Mouse (Mus musculus) E14TG2a.4 (cell line): ENCODE results near the gene Apobec2.

ENCODE experiments used
- CTCF ChIP-seq: conservative IDR thresholded peaks from 2 replicates; pipeline ENCODE4 v1.5.1; 2014; ENCODE audit warnings: low read length
- NANOG ChIP-seq: IDR thresholded peaks from 2 replicates; pipeline ENCODE4 v1.6.1; 2014; ENCODE audit warnings: borderline replicate concordance, low read length, mixed read lengths
- POU5F1 ChIP-seq: IDR thresholded peaks from 2 replicates; pipeline ENCODE4 v1.6.1; 2014; ENCODE audit warnings: low read length, borderline replicate concordance

GRCm38 (mm10) chr17:48416011-48416410 lies 16.7 kb downstream of the Apobec2 start:
- TF ChIP-seq CTCF, result no peak
- TF ChIP-seq NANOG, result no peak
- TF ChIP-seq POU5F1, result no peak
